Mouse (Mus musculus) thymus, adult 2 months (tissue): ENCODE data around the gene Prkce. TPM values are rescaled to one million over a fixed set of nuclear protein-coding genes. Genes with fewer than 3 reads are reported as not detected.

Experiments used
- DNase-seq: peaks from one replicate; pipeline ENCODE4 v3.0.0; 2021
- H3K27ac ChIP-seq: fragments of 200-500 bp; 2 replicates; pipeline ENCODE4 v1.5.1; 2012; ENCODE audit warnings: low read length, control low read depth; ENCODE audit not compliant: control insufficient read depth, insufficient read depth
- H3K27me3 ChIP-seq: fragments of 200-500 bp; 2 replicates; pipeline ENCODE4 v1.6.1; 2012; ENCODE audit warnings: mild to moderate bottlenecking, low read length, moderate library complexity, mixed read lengths; ENCODE audit not compliant: control insufficient read depth, insufficient read depth
- H3K36me3 ChIP-seq: fragments of 200-500 bp; 2 replicates; pipeline ENCODE4 v1.6.1; 2012; ENCODE audit warnings: mild to moderate bottlenecking, low read length, moderate library complexity; ENCODE audit not compliant: control insufficient read depth, insufficient read depth
- H3K4me1 ChIP-seq: fragments of 200-500 bp; replicated peaks from 2 replicates; pipeline ENCODE4 v1.6.1; 2012; ENCODE audit warnings: low read length; ENCODE audit not compliant: control insufficient read depth, insufficient read depth
- H3K4me3 ChIP-seq: fragments of 200-500 bp; 2 replicates; pipeline ENCODE4 v1.5.1; 2012; ENCODE audit warnings: mild to moderate bottlenecking, low read length, control low read depth, moderate library complexity; ENCODE audit not compliant: control insufficient read depth, insufficient read depth
- CTCF ChIP-seq: fragments of 200-500 bp; IDR thresholded peaks from 2 replicates; pipeline ENCODE4 v1.5.1; 2012; ENCODE audit warnings: mild to moderate bottlenecking, control low read depth, low read length, moderate library complexity, borderline replicate concordance; ENCODE audit not compliant: control insufficient read depth, poor library complexity, insufficient read depth; ENCODE audit errors: extremely low read depth
- POLR2A ChIP-seq: fragments of 200-500 bp; IDR thresholded peaks from 2 replicates; pipeline ENCODE4 v1.6.1; 2012; ENCODE audit warnings: mild to moderate bottlenecking, low read length, control low read depth, moderate library complexity; ENCODE audit not compliant: control insufficient read depth, poor library complexity, insufficient read depth; ENCODE audit errors: extremely low read depth
- WGBS: fragments of 180-500 bp; shearing (Covaris S2); methylation state at CpG from one replicate; pipeline ENCODE4 v1.1.7; 2018; 5-methylcytosine and 5-hydroxymethylcytosine counted together
- polyA plus RNA-seq: library from polyadenylated mRNA; depleted of rRNA; stranded (reverse); fragments of >200 nt; gene quantifications from 2 replicates; pipeline ENCODE4 v1.2.3, GENCODE M21; 2012

Gene Prkce
- polyA plus RNA-seq, 1 experiment = 1.6 TPM

DNA sequence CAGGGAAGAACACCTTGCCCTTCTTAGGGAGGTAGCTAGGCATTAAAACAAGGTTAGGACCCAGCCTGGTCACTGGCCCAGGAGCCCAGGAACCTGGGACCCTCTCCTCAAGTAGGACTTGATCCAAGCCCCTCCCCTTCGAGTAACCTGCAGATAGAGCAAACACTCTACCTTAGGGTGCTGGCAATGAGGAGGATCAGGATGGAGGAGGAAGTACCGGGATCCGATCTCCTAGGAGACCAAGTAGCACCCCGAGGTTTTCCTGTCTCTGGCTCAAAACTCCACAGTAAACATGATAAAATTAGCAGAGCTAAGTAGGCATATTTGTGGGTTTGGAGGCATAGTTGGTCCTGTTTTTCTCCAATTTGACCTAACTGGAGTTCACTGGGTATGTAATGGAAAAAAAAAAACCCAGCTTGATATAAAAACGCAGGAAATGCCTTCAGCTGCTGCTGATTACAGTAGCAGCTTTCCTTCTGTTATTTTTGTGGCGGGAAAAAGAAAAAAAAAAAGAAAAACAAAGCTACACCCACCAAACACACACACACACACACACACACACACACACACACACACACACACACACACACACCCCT lies 425.5 kb downstream of the Prkce start:
- Histone ChIP-seq H3K4me1 (peaks cover 2% of the 10 kb centered on the region), H3K4me3 (no peak overlapping the region), H3K27me3 (no peaks in the 10 kb centered on the region), H3K27ac (no peak overlapping the region), H3K36me3 (no peaks in the 10 kb centered on the region)
- no peak for DNase-seq
- TF ChIP-seq POLR2A (no peak), CTCF (no peak)
- WGBS = 47% methylated on average over 6 of the region's 6 CpGs

DNA sequence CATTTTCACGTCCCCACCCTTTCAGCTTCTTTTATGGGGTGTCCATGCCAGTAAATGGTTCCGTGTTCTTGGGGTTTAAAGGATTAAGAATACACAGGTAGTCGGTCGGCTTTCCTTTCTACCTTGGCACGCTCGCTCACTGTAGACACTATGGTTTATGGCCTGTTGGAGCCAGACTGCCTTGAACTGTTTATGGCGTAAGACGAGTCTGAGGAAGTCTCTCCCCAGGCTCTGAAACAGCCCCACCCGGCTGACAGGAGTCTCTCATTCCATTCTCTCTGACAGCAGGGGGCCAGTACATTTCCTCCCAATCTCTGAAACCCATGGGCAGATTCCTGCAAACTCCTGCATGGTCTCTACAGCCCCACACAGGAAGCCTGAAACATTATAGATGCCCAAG lies 427.9 kb downstream of the Prkce start:
- WGBS = 90% methylated on average over 9 of the region's 9 CpGs
- Histone ChIP-seq H3K27me3 (no peaks in the 10 kb centered on the region), H3K27ac (no peak overlapping the region), H3K4me3 (no peak overlapping the region), H3K4me1 (peaks cover 2% of the 10 kb centered on the region), H3K36me3 (no peaks in the 10 kb centered on the region)
- TF ChIP-seq CTCF = no peak
- no peak for DNase-seq

DNA sequence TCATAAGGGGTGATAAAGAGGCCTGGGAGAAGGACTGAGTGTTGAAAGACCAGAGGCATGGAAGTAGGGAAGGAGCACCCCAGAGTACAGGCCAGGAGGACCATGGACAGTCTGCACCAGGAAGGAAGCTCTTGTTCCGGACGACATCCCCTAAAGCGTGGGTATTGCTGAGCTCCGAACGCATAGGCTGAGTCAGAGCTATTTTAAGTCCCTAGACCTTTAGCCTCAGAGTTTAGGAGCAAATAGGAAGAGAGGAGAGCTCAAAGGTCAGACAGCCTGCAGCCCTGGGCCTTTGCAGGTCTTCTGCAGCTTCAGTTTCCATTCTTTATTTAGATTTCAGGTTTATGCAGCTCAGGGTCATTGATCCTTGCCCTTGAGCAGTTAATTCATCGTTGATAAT lies 433.5 kb downstream of the Prkce start:
- Histone ChIP-seq H3K4me3 (no peak overlapping the region), H3K27me3 (no peaks in the 10 kb centered on the region), H3K27ac (no peak overlapping the region), H3K36me3 (no peaks in the 10 kb centered on the region), H3K4me1 (no peaks in the 10 kb centered on the region)
- TF ChIP-seq CTCF = no peak
- TF ChIP-seq POLR2A = no peak
- WGBS = 93% methylated on average over 6 of the region's 6 CpGs
- no peak for DNase-seq

DNA sequence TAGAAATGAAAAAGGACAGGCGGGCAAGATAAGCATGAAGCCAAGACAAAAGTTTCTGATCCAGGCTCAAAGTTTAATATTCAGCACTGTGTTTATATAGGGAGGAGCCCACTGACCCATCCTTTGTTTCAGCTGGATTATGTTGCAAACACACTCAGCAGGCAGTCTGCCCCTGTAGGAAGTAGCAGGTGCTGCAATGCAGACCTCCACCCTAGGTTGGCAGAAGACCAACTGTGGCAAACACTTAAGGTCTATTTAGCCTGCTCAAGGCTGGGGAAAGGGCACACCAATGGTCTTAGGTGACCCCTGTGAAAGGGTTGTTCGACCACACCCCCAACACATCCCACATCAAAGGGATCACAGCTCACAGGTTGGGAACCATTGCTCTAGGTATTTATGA lies 434.3 kb downstream of the Prkce start:
- no peak overlapping the region for H3K27ac ChIP-seq
- H3K36me3 ChIP-seq = no peaks in the 10 kb centered on the region
- H3K4me3 ChIP-seq = no peak overlapping the region
- no peaks in the 10 kb centered on the region for H3K27me3 ChIP-seq
- TF ChIP-seq POLR2A (no peak), CTCF (no peak)
- DNase-seq = no peak
- 94% methylated on average over 2 of the region's 2 CpGs for WGBS
- H3K4me1 ChIP-seq = no peaks in the 10 kb centered on the region

DNA sequence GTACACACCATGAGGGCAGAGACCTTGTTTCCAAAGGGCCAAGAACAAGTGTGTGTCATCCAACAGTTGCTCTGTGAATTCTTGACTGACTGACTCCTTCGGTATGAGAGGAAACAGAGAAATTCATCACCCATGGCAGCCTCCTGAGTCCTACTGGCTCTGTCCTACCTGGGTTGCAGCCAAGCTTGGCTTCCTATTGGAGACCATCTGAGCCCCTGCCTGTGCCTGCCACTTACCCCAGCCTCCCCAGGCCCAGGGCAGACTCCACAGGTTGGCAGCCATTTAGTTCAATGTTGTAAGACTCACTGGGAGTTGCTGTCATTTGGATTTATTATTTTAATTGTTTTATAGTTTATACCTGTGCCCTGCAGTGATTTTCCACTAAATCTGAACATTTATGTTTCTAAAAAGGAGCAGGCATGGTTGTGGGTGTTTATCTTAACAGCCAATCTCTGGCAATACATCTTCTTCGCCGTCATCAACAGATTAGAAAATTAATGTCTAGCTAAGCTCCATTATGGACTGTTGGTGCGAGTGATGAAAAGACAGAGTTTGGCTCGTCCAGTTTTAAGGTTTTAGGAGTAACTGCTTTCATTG lies 436.4 kb downstream of the Prkce start:
- Histone ChIP-seq H3K4me1 (no peaks in the 10 kb centered on the region), H3K36me3 (no peaks in the 10 kb centered on the region), H3K4me3 (no peak overlapping the region), H3K27ac (no peak overlapping the region), H3K27me3 (no peaks in the 10 kb centered on the region)
- TF ChIP-seq POLR2A = no peak
- TF ChIP-seq CTCF = no peak
- 91% methylated on average over 5 of the region's 5 CpGs for WGBS
- DNase-seq = no peak

DNA sequence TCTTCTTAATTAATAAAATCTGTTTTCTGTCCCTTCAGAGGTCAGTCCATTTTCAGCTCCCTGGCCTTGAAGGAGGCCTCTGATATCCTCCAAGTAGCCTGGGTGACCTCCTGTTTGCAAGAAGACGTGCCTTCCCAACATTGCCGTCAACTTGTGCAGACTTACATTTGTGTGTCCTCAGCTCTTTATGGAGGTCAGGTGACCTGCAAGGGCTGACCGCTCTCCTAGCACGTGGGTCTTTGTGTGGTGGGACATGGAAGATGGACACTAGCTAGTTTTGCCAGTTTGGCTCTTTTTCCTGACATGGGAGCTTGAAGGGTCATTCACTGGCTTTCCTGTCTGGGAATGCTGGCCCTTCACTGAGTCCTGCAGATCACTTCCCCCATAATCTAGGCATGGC lies 440.4 kb downstream of the Prkce start:
- H3K27ac ChIP-seq = no peak overlapping the region
- 98% methylated on average over 4 of the region's 4 CpGs for WGBS
- DNase-seq = no peak

More for the DNA sequence above, 440.4 kb downstream of the Prkce start:
- no peak overlapping the region for H3K4me3 ChIP-seq
- TF ChIP-seq CTCF = no peak
- TF ChIP-seq POLR2A = no peak
- no peaks in the 10 kb centered on the region for H3K27me3 ChIP-seq
- no peaks in the 10 kb centered on the region for H3K4me1 ChIP-seq
- no peaks in the 10 kb centered on the region for H3K36me3 ChIP-seq
